Mouse (Mus musculus) intestine, embryonic 16.5 days (tissue): ENCODE measurements around the gene Cpxm2. TPM values are rescaled to one million over a fixed set of nuclear protein-coding genes. Genes with fewer than 3 reads are reported as not detected.

ENCODE experiments used
- ATAC-seq: fragments of 200-750 bp; cut with Nextera tagmentation; 2 replicates; pipeline ENCODE4 v1.8.0; 2017; ENCODE audit warnings: moderate TSS enrichment, moderate library complexity
- H3K27ac ChIP-seq: fragments of 300-500 bp; sonication (generic); 2 replicates; pipeline ENCODE4 v1.5.1; 2014; ENCODE audit warnings: mild to moderate bottlenecking, low read length
- H3K27me3 ChIP-seq: fragments of 300-500 bp; sonication (generic); replicated peaks from 2 replicates; pipeline ENCODE4 v1.6.1; 2014; ENCODE audit warnings: low read length, control low read depth, mixed read lengths; ENCODE audit not compliant: control insufficient read depth, insufficient read depth
- H3K36me3 ChIP-seq: fragments of 300-500 bp; sonication (generic); 2 replicates; pipeline ENCODE4 v1.6.1; 2014; ENCODE audit warnings: low read length, control low read depth; ENCODE audit not compliant: control insufficient read depth, insufficient read depth
- H3K4me1 ChIP-seq: fragments of 300-500 bp; sonication (generic); 2 replicates; pipeline ENCODE4 v1.6.1; 2014; ENCODE audit warnings: low read length, control low read depth, mixed read lengths; ENCODE audit not compliant: control insufficient read depth, insufficient read depth
- H3K4me2 ChIP-seq: fragments of 300-500 bp; sonication (generic); 2 replicates; pipeline ENCODE4 v1.6.1; 2014; ENCODE audit warnings: low read depth, low read length, control low read depth
- H3K4me3 ChIP-seq: fragments of 300-500 bp; sonication (generic); 2 replicates; pipeline ENCODE4 v1.5.1; 2014; ENCODE audit warnings: mild to moderate bottlenecking, low read length
- H3K9ac ChIP-seq: fragments of 300-500 bp; sonication (generic); 2 replicates; pipeline ENCODE4 v1.6.1; 2014; ENCODE audit warnings: low read depth, low read length
- H3K9me3 ChIP-seq: fragments of 300-500 bp; sonication (generic); 2 replicates; pipeline ENCODE4 v1.6.1; 2016; ENCODE audit warnings: low read length, control low read depth; ENCODE audit not compliant: control insufficient read depth
- WGBS: fragments of 180-500 bp; shearing (Covaris S2); extraction: QIAGEN DNeasy Blood & Tissue Kit; methylation state at CpG from one replicate; pipeline ENCODE4 v1.1.7; 2014; 5-methylcytosine and 5-hydroxymethylcytosine counted together
- polyA plus RNA-seq: library from polyadenylated mRNA; unstranded; fragments of >200 nt; fragmentation: Nextera tagmentation; extraction: Ambion mirVana; gene quantifications from 2 replicates; pipeline ENCODE4 v1.2.1, GENCODE M21; 2015

The Cpxm2 gene
- polyA plus RNA-seq, 1 experiment from 2014 or later: 1.3 TPM

- Histone ChIP-seq H3K4me1 (0 out of 2 replicates have a peak, but pooled peaks cover 4% of the 10 kb centered on the region), H3K9ac (no peak overlapping the region), H3K4me3 (no peak overlapping the region), H3K27ac (no peak overlapping the region), H3K9me3 (no peaks in the 10 kb centered on the region), H3K27me3 (peaks cover 12% of the 10 kb centered on the region; the same call in 1 of the 2 replicates), H3K4me2 (no peak overlapping the region), H3K36me3 (no peaks in the 10 kb centered on the region)
- WGBS: 60% methylated on average over 9 of the region's 9 CpGs
- no peak for ATAC-seq
Observed at GRCm38 (mm10) chr7:132158321-132159025, 3.9 kb upstream of the Cpxm2 start.

- Histone ChIP-seq H3K27me3 (peaks cover 12% of the 10 kb centered on the region; the same call in 1 of the 2 replicates), H3K9ac (peak overlapping the region; percentile 62; the same call in 1 of the 2 replicates), H3K9me3 (no peaks in the 10 kb centered on the region), H3K36me3 (no peaks in the 10 kb centered on the region), H3K4me1 (0 out of 2 replicates have a peak, but pooled peaks cover 4% of the 10 kb centered on the region), H3K27ac (no peak overlapping the region), H3K4me3 (peak overlapping the region; percentile 46; the same call in 1 of the 2 replicates), H3K4me2 (peak overlapping the region; percentile 81; the same call in 1 of the 2 replicates)
- ATAC-seq: no peak
- 49% methylated on average over 6 of the region's 6 CpGs for WGBS
Observed at GRCm38 (mm10) chr7:132153725-132154147, 803 bp downstream of the Cpxm2 start.

DNA sequence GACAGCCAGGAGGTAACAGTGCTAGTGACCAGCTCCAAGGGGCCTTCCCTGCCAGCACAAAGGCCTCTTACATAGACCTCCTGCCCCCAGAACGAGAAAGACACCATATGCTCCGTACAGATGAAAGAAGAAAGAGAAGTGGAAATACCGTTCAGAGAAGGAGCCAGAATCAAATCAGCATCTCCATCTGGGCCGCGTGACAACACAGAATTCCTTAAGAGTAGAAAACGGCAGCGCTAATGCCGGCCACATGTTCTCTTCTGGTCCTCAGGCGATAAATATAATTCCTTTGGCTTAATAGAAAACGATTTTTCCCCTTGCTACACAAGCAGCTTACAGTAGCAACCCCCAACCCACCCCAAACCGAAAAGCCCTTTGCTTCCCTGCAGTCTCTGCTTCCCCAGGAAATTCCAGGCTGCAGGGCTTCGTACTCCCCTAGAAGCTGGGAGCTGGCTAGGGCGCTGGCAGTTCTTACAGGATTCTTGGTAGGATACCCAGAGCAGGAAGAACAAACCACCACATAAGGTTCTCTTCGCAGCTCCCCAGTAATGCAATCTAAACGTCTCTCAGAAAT, 9.2 kb downstream of the Cpxm2 start:
- H3K4me1 ChIP-seq: no peaks in the 10 kb centered on the region
- no peak overlapping the region for H3K4me2 ChIP-seq
- no peaks in the 10 kb centered on the region for H3K36me3 ChIP-seq
- H3K4me3 ChIP-seq: no peak overlapping the region
- no peaks in the 10 kb centered on the region for H3K27me3 ChIP-seq
- H3K9ac ChIP-seq: no peak overlapping the region
- ATAC-seq: no peak
- WGBS: 78% methylated on average over 15 of the region's 15 CpGs
- no peaks in the 10 kb centered on the region for H3K9me3 ChIP-seq
- H3K27ac ChIP-seq: no peak overlapping the region

GRCm38 (mm10) chr7:132128687-132129086, 25.9 kb downstream of the Cpxm2 start:
- ATAC-seq: no peak
- Histone ChIP-seq H3K4me1 (no peaks in the 10 kb centered on the region), H3K27ac (no peak overlapping the region), H3K9ac (no peak overlapping the region), H3K9me3 (no peaks in the 10 kb centered on the region), H3K4me2 (no peak overlapping the region), H3K4me3 (no peak overlapping the region), H3K36me3 (no peaks in the 10 kb centered on the region), H3K27me3 (no peaks in the 10 kb centered on the region)
- 88% methylated on average over 6 of the region's 6 CpGs for WGBS

DNA sequence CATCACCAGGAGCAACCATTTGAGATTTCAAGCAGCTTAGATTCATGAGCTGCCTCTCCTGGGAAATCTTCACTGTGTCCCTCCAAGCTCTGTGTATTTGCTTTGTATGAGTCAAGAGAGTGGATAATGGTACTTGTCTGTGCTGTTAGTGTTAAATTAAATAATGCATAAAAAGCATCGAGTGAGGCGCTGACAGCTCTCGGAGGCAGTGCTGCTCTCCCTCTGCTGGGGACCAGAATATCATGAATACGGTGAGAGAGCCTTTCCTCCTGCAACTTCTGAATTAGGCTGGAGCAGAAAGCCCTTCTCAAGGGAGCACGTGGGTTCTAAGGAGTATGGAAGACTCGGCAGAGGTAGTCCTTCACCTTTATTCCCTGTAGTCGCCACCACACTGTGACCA, 29.6 kb downstream of the Cpxm2 start:
- no peak overlapping the region for H3K4me3 ChIP-seq
- no peak overlapping the region for H3K9ac ChIP-seq
- 68% methylated on average over 7 of the region's 7 CpGs for WGBS
- no peaks in the 10 kb centered on the region for H3K27me3 ChIP-seq
- no peaks in the 10 kb centered on the region for H3K36me3 ChIP-seq
- no peak for ATAC-seq
- H3K4me1 ChIP-seq: no peaks in the 10 kb centered on the region
- no peak overlapping the region for H3K27ac ChIP-seq
- H3K9me3 ChIP-seq: no peaks in the 10 kb centered on the region
- H3K4me2 ChIP-seq: no peak overlapping the region

GRCm38 (mm10) chr7:132123211-132123610, 31.3 kb downstream of the Cpxm2 start:
- Histone ChIP-seq H3K9me3 (no peaks in the 10 kb centered on the region), H3K4me1 (no peaks in the 10 kb centered on the region), H3K4me3 (no peak overlapping the region), H3K4me2 (no peak overlapping the region), H3K27ac (no peak overlapping the region), H3K9ac (no peak overlapping the region), H3K27me3 (no peaks in the 10 kb centered on the region), H3K36me3 (no peaks in the 10 kb centered on the region)
- ATAC-seq: no peak
- WGBS: 63% methylated on average over 7 of the region's 7 CpGs

DNA sequence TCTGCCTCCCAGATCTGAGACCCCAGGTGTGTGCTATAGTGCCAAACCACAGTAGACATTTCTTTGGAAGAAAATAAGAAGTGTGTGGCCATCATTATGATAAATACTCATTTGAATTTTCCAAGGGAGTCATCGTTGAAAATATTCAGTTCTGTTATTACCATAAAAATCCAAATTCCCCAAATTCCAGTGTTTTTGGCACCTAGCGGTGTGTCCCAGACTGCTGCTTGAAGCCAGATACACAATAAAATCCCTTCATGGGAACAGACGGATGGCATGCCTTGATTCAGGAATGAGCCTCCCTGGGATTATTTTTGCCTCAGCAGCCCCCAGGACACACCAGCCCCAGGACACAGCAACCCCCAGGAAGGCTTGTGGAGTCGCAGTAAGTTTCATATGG, 34.7 kb downstream of the Cpxm2 start:
- no peaks in the 10 kb centered on the region for H3K4me1 ChIP-seq
- no peak overlapping the region for H3K27ac ChIP-seq
- H3K9ac ChIP-seq: no peak overlapping the region
- H3K4me2 ChIP-seq: no peak overlapping the region
- 83% methylated on average over 4 of the region's 4 CpGs for WGBS
- H3K9me3 ChIP-seq: no peaks in the 10 kb centered on the region
- H3K4me3 ChIP-seq: no peak overlapping the region
- H3K27me3 ChIP-seq: no peaks in the 10 kb centered on the region
- ATAC-seq: no peak
- H3K36me3 ChIP-seq: no peaks in the 10 kb centered on the region

GRCm38 (mm10) chr7:132111770-132112169, 42.8 kb downstream of the Cpxm2 start:
- WGBS: 61% methylated on average over 5 of the region's 5 CpGs
- ATAC-seq: peak; percentile 59
- Histone ChIP-seq H3K4me1 (no peaks in the 10 kb centered on the region), H3K9me3 (no peaks in the 10 kb centered on the region), H3K4me2 (no peak overlapping the region), H3K27ac (no peak overlapping the region), H3K4me3 (no peak overlapping the region), H3K36me3 (no peaks in the 10 kb centered on the region), H3K27me3 (no peaks in the 10 kb centered on the region), H3K9ac (no peak overlapping the region)

GRCm38 (mm10) chr7:132110308-132110707, 44.2 kb downstream of the Cpxm2 start:
- 79% methylated on average over 3 of the region's 3 CpGs for WGBS
- H3K9ac ChIP-seq: no peak overlapping the region

More at GRCm38 (mm10) chr7:132110308-132110707, 44.2 kb downstream of the Cpxm2 start:
- H3K4me1 ChIP-seq: no peaks in the 10 kb centered on the region
- H3K4me2 ChIP-seq: no peak overlapping the region
- H3K4me3 ChIP-seq: no peak overlapping the region
- H3K27me3 ChIP-seq: no peaks in the 10 kb centered on the region
- no peaks in the 10 kb centered on the region for H3K36me3 ChIP-seq
- H3K27ac ChIP-seq: no peak overlapping the region
- no peaks in the 10 kb centered on the region for H3K9me3 ChIP-seq
- no peak for ATAC-seq
